Mouse (Mus musculus) embryonic facial prominence, embryonic 11.5 days (tissue): ENCODE measurements around the gene Cpm. TPM values are rescaled to one million over a fixed set of nuclear protein-coding genes. Genes with fewer than 3 reads are reported as not detected.

Experiments
- ATAC-seq: fragments of 200-750 bp; cut with Nextera tagmentation; replicated peaks from 2 replicates; pipeline ENCODE4 v1.8.0; 2017; ENCODE audit warnings: low read depth; ENCODE audit not compliant: insufficient number of reproducible peaks, low FRiP score, low TSS enrichment
- DNase-seq: peaks from one replicate; pipeline ENCODE4 v3.0.0-alpha.2; 2015; ENCODE audit warnings: low spot score
- H3K27ac ChIP-seq: fragments of 300-500 bp; sonication (generic); replicated peaks from 2 replicates; pipeline ENCODE4 v1.5.1; 2014; ENCODE audit warnings: mild to moderate bottlenecking, low read depth, low read length, control low read depth
- H3K27me3 ChIP-seq: fragments of 300-500 bp; sonication (generic); 2 replicates; pipeline ENCODE4 v1.6.1; 2014; ENCODE audit warnings: mild to moderate bottlenecking, low read length, moderate library complexity, mixed read lengths; ENCODE audit not compliant: control insufficient read depth, insufficient read depth
- H3K36me3 ChIP-seq: fragments of 300-500 bp; sonication (generic); replicated peaks from 2 replicates; pipeline ENCODE4 v1.6.1; 2014; ENCODE audit warnings: low read depth, mild to moderate bottlenecking, low read length, moderate library complexity, mixed read lengths; ENCODE audit not compliant: control insufficient read depth, insufficient read depth
- H3K4me1 ChIP-seq: fragments of 300-500 bp; sonication (generic); 2 replicates; pipeline ENCODE4 v1.6.1; 2014; ENCODE audit warnings: low read length, mixed read lengths; ENCODE audit not compliant: control insufficient read depth, insufficient read depth
- H3K4me2 ChIP-seq: fragments of 300-500 bp; sonication (generic); 2 replicates; pipeline ENCODE4 v1.6.1; 2014; ENCODE audit warnings: low read depth, mild to moderate bottlenecking, control low read depth, low read length, moderate library complexity
- H3K4me3 ChIP-seq: fragments of 300-500 bp; sonication (generic); 2 replicates; pipeline ENCODE4 v1.5.1; 2014; ENCODE audit warnings: low read depth, low read length, control low read depth
- H3K9ac ChIP-seq: fragments of 300-500 bp; sonication (generic); replicated peaks from 2 replicates; pipeline ENCODE4 v1.6.1; 2014; ENCODE audit warnings: mild to moderate bottlenecking, control low read depth, low read length
- H3K9me3 ChIP-seq: fragments of 300-500 bp; sonication (generic); replicated peaks from 2 replicates; pipeline ENCODE4 v1.6.1; 2016; ENCODE audit warnings: mild to moderate bottlenecking, low read length, inconsistent platforms, mixed read lengths; ENCODE audit not compliant: control insufficient read depth
- WGBS: fragments of 180-500 bp; shearing (Covaris S2); extraction: QIAGEN DNeasy Blood & Tissue Kit; methylation state at CpG from one replicate; pipeline ENCODE4 v1.1.7; 2014; 5-methylcytosine and 5-hydroxymethylcytosine counted together
- polyA plus RNA-seq: library from polyadenylated mRNA; unstranded; fragments of >200 nt; fragmentation: Nextera tagmentation; extraction: Ambion mirVana; gene quantifications from 2 replicates; pipeline ENCODE4 v1.2.1, GENCODE M21; 2014

Cpm gene
- polyA plus RNA-seq, 1 experiment from 2014 or later, result 10.9 TPM

DNA sequence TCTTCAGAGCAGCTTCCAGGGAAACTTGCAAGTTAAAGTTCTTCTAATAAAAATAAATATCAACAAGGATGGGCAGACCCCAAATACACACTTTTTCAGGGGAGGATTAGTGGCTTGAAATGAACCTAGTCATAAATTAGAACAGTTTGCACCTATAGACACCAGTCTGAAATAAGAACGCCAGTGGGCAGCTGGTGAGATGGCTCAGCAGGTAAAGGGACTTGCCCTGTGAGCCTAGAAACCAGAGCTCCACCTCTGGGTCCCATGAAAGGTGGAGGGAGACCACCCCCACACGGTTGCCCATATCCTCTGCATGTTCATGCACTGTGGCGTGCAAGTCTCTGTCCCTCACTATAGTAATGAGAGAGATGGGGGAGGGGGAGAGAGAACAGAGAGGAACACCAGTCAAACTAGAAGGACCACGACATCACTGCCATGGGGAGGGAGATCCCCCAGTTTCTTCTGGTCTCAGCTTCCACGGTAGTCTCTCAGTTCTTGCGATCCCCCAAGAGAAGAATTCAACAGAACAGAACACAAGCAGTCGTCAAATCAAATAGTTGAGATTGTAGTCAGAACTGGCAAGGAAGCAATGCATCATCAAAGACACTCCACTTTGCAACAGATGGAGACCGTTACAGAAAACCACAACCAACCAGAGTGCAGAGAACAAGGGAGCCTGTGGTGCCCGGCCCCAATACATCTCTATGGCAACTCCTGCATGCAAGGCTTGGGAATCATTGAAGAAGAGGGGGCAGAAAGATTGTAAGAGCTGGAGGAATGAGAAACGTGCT lies 22.5 kb downstream of the Cpm start:
- H3K27ac ChIP-seq, result no peak overlapping the region
- no peaks in the 10 kb centered on the region for H3K4me1 ChIP-seq
- H3K4me3 ChIP-seq, result no peak overlapping the region
- no peak overlapping the region for H3K4me2 ChIP-seq
- H3K9me3 ChIP-seq, result no peaks in the 10 kb centered on the region
- H3K36me3 ChIP-seq, result no peaks in the 10 kb centered on the region
- no peak for DNase-seq
- H3K27me3 ChIP-seq, result no peaks in the 10 kb centered on the region
- no peak for ATAC-seq
- 65% methylated on average over 10 of the region's 10 CpGs for WGBS
- no peak overlapping the region for H3K9ac ChIP-seq

DNA sequence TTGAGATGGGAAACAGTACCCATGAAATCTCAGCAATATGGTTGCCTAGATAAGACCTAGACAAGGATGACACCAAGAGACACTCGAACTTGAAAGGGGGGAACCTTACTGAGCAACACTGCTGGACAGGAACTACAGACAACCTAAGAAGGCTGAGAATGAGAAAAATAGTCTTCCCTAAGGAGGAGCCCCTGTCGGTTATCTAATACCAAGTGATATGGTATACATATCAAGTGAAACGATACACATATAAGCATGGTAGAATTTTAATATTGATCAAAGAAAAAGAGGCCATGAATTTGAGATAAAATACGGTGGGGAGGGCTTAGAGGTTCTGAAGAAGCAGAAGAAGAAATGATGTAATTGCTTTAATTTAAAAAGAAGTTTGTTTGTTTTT lies 23.1 kb downstream of the Cpm start:
- no peaks in the 10 kb centered on the region for H3K36me3 ChIP-seq
- no peak overlapping the region for H3K27ac ChIP-seq
- H3K27me3 ChIP-seq, result no peaks in the 10 kb centered on the region
- H3K9ac ChIP-seq, result no peak overlapping the region
- ATAC-seq (no peak), DNase-seq (no peak)
- H3K4me3 ChIP-seq, result no peak overlapping the region
- WGBS, result 92% methylated on average over 4 of the region's 4 CpGs
- H3K4me1 ChIP-seq, result no peaks in the 10 kb centered on the region
- H3K4me2 ChIP-seq, result no peak overlapping the region
- H3K9me3 ChIP-seq, result no peaks in the 10 kb centered on the region

GRCm38 (mm10) chr10:117652930-117653778 lies 23.9 kb downstream of the Cpm start:
- H3K9ac ChIP-seq, result no peak overlapping the region
- H3K27ac ChIP-seq, result no peak overlapping the region
- no peaks in the 10 kb centered on the region for H3K36me3 ChIP-seq
- ATAC-seq, result no peak
- WGBS, result 84% methylated on average over 8 of the region's 8 CpGs
- no peak for DNase-seq
- H3K4me1 ChIP-seq, result no peaks in the 10 kb centered on the region
- no peaks in the 10 kb centered on the region for H3K9me3 ChIP-seq
- no peak overlapping the region for H3K4me3 ChIP-seq
- no peaks in the 10 kb centered on the region for H3K27me3 ChIP-seq
- H3K4me2 ChIP-seq, result no peak overlapping the region

DNA sequence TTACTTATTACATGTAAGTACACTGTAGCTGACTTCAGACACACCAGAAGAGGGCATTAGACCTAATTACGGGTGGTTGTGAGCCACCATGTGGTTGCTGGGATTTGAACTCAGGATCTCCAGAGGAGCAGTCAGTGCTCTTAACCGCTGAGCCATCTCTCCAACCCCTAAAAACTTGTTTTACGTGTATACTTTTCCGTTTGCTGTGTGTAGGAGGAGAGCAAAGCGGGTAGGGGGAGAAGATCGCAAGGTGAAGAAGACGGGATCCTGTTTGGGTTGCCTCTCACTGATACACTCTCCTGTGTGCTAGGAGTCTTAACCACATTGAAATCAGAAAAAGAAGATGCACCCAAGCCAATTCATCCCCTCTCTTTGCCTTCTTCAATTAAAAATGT lies 24.5 kb downstream of the Cpm start:
- Histone ChIP-seq H3K9ac (no peak overlapping the region), H3K4me2 (no peak overlapping the region), H3K27ac (no peak overlapping the region), H3K4me3 (no peak overlapping the region), H3K27me3 (no peaks in the 10 kb centered on the region), H3K36me3 (no peaks in the 10 kb centered on the region), H3K9me3 (no peaks in the 10 kb centered on the region), H3K4me1 (no peaks in the 10 kb centered on the region)
- ATAC-seq (no peak), DNase-seq (no peak)
- 91% methylated on average over 7 of the region's 7 CpGs for WGBS

GRCm38 (mm10) chr10:117654576-117655123 lies 25.4 kb downstream of the Cpm start:
- H3K4me3 ChIP-seq, result no peak overlapping the region
- H3K4me2 ChIP-seq, result no peak overlapping the region
- H3K9ac ChIP-seq, result no peak overlapping the region
- H3K27me3 ChIP-seq, result no peaks in the 10 kb centered on the region
- ATAC-seq, result no peak
- WGBS, result 79% methylated on average over 3 of the region's 3 CpGs
- H3K4me1 ChIP-seq, result no peaks in the 10 kb centered on the region
- no peaks in the 10 kb centered on the region for H3K36me3 ChIP-seq
- no peaks in the 10 kb centered on the region for H3K9me3 ChIP-seq
- H3K27ac ChIP-seq, result no peak overlapping the region
- DNase-seq, result no peak

DNA sequence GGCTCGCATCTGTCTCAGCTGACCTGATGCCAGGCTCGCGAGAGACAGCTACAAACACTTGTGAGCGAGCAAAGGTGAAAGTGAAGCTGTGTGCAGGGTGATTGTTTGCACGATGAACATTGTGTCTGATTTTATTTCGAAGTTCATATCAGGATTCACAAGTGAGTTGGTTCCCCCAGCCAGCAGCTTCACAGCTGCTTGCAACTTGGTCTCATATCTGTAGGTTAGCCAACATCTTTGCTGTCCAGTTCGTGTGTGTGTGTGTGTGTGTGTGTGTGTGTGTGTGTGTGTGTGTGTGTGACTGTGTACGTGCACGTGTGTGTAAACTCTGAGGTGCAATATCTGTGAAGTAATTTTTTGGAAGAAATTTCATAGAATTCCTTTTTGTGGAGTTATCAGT lies 26.2 kb downstream of the Cpm start:
- DNase-seq (no peak), ATAC-seq (no peak)
- Histone ChIP-seq H3K4me1 (no peaks in the 10 kb centered on the region), H3K27me3 (no peaks in the 10 kb centered on the region), H3K27ac (no peak overlapping the region), H3K9ac (no peak overlapping the region), H3K4me3 (no peak overlapping the region), H3K9me3 (no peaks in the 10 kb centered on the region), H3K36me3 (no peaks in the 10 kb centered on the region), H3K4me2 (no peak overlapping the region)
- 89% methylated on average over 9 of the region's 9 CpGs for WGBS

DNA sequence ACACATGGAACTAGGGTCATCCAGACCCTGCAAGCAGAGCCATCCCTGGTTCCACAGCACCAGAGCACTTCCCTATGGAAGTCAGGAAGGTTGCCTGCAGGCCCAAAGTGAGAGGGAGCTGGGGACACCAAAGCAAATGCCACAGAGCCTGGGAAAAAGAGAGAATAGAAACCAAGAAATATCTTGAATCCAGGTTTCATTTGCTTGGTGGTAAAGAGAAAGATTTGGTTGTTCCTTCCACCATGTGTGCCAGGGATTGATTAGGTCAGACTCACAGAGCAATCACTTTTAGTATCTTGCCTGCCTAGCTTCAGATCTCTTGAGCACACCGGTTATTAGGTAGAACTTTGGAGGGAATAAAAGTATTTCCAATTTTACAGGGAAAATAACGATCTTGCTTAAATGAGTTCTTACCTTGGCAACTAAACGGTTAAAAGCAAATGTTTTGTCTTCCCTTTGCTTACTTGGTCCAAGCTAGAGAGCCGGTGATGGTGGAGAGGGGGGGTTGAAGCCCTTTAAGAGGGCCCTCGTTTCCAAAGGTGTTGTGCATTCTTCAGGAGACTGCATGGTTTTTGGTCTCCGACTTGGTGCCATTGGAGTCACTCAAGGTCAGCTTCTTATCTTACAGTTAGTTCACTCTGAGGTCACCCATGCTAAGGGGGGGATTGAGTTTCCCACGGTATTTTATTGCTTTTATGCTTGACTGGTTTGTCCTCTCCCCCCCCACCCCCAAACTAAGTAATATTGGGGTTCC lies 26.8 kb downstream of the Cpm start:
- H3K27me3 ChIP-seq, result no peaks in the 10 kb centered on the region
- DNase-seq, result no peak
- no peak overlapping the region for H3K9ac ChIP-seq
- H3K27ac ChIP-seq, result no peak overlapping the region
- no peak for ATAC-seq
- H3K36me3 ChIP-seq, result no peaks in the 10 kb centered on the region
- H3K4me2 ChIP-seq, result no peak overlapping the region
- H3K4me3 ChIP-seq, result no peak overlapping the region
- no peaks in the 10 kb centered on the region for H3K9me3 ChIP-seq
- H3K4me1 ChIP-seq, result no peaks in the 10 kb centered on the region
- 58% methylated on average over 7 of the region's 7 CpGs for WGBS
